Mouse (Mus musculus): ENCODE measurements around the gene Sstr1. TPM values are rescaled to one million over a fixed set of nuclear protein-coding genes. Genes with fewer than 3 reads are reported as not detected.

The Sstr1 gene
- polyA plus RNA-seq (2012; rRNA removed): 4.0 and 5.4 TPM in 2 replicates
- polyA plus RNA-seq (2014; fragmentation: Nextera tagmentation; extraction: Ambion mirVana): 1.4 and 1.5 TPM in 2 replicates

GRCm38 (mm10) chr12:58211163-58212071, at the start of gene Sstr1:
Gene Sstr1 (plus strand): TSS chr12:58211772.
- peak within 1 kb of the TSS; percentile 73 for H3K4me2 ChIP-seq (replicated peaks; ENCODE audit: low read depth, low read length, severe bottlenecking)
- peaks cover 27% of the 10 kb centered on the region for H3K27me3 ChIP-seq (ENCODE audit: control insufficient read depth, insufficient read depth, low read length)
- no peak for TF ChIP-seq POLR2A (IDR thresholded peaks at IDR 0.05; ENCODE audit: borderline replicate concordance, extremely low read depth, insufficient read depth, insufficient read length)
- no peak for ATAC-seq (ENCODE audit: low FRiP score, low read depth)
- no peak for DNase-seq (ENCODE audit: low spot score)
- peak within 1 kb of the TSS; percentile 49 for H3K4me3 ChIP-seq (replicated peaks; ENCODE audit: low read length)
- H3K4me1 ChIP-seq (ENCODE audit: control insufficient read depth, insufficient read depth, low read length): peaks cover 13% of the 10 kb centered on the region
- no peaks in the 10 kb centered on the region for H3K36me3 ChIP-seq (ENCODE audit: control insufficient read depth, insufficient read depth, low read length)
- no peaks in the 10 kb centered on the region for H3K9me3 ChIP-seq (ENCODE audit: control insufficient read depth, low read length)
- 17% methylated on average over 21 of the region's 21 CpGs for WGBS
- peak within 1 kb of the TSS; percentile 35 for H3K9ac ChIP-seq (ENCODE audit: low read depth, low read length, severe bottlenecking)
- H3K27ac ChIP-seq (replicated peaks; ENCODE audit: low read depth, low read length): no peak within 1 kb of the TSS

GRCm38 (mm10) chr12:58198810-58199209, 12.8 kb upstream of the Sstr1 start:
- no peaks in the 10 kb centered on the region for H3K27me3 ChIP-seq (ENCODE audit: control insufficient read depth, insufficient read depth, low read length)
- no peak overlapping the region for H3K9ac ChIP-seq (ENCODE audit: low read depth, low read length, severe bottlenecking)
- WGBS: 81% methylated on average over 1 of the region's 1 CpGs
- no peaks in the 10 kb centered on the region for H3K9me3 ChIP-seq (ENCODE audit: control insufficient read depth, low read length)
- no peak for TF ChIP-seq POLR2A (IDR thresholded peaks at IDR 0.05; ENCODE audit: borderline replicate concordance, extremely low read depth, insufficient read depth, insufficient read length)
- no peak for DNase-seq (ENCODE audit: low spot score)
- no peaks in the 10 kb centered on the region for H3K36me3 ChIP-seq (ENCODE audit: control insufficient read depth, insufficient read depth, low read length)
- H3K27ac ChIP-seq (replicated peaks; ENCODE audit: low read depth, low read length): no peak overlapping the region
- H3K4me1 ChIP-seq (ENCODE audit: control insufficient read depth, insufficient read depth, low read length): no peaks in the 10 kb centered on the region
- H3K4me3 ChIP-seq (replicated peaks; ENCODE audit: low read length): no peak overlapping the region
- no peak for ATAC-seq (ENCODE audit: low FRiP score, low read depth)
- H3K4me2 ChIP-seq (replicated peaks; ENCODE audit: low read depth, low read length, severe bottlenecking): no peak overlapping the region

- H3K27me3 ChIP-seq (ENCODE audit: control insufficient read depth, insufficient read depth, low read length): no peaks in the 10 kb centered on the region
- ATAC-seq (ENCODE audit: low FRiP score, low read depth) (no peak), DNase-seq (ENCODE audit: low spot score) (no peak)
- H3K36me3 ChIP-seq (ENCODE audit: control insufficient read depth, insufficient read depth, low read length): no peaks in the 10 kb centered on the region
- no peak overlapping the region for H3K4me2 ChIP-seq (replicated peaks; ENCODE audit: low read depth, low read length, severe bottlenecking)
- H3K4me1 ChIP-seq (ENCODE audit: control insufficient read depth, insufficient read depth, low read length): no peaks in the 10 kb centered on the region
- no peaks in the 10 kb centered on the region for H3K9me3 ChIP-seq (ENCODE audit: control insufficient read depth, low read length)
- no peak for TF ChIP-seq POLR2A (IDR thresholded peaks at IDR 0.05; ENCODE audit: borderline replicate concordance, extremely low read depth, insufficient read depth, insufficient read length)
- no peak overlapping the region for H3K4me3 ChIP-seq (replicated peaks; ENCODE audit: low read length)
- no peak overlapping the region for H3K9ac ChIP-seq (ENCODE audit: low read depth, low read length, severe bottlenecking)
- H3K27ac ChIP-seq (replicated peaks; ENCODE audit: low read depth, low read length): no peak overlapping the region
These were observed 10.4 kb upstream of the Sstr1 start for GRCm38 (mm10) chr12:58201190-58201589.

GRCm38 (mm10) chr12:58207956-58208355, 3.6 kb upstream of the Sstr1 start:
- no peak overlapping the region for H3K4me3 ChIP-seq (replicated peaks; ENCODE audit: low read length)
- TF ChIP-seq POLR2A (IDR thresholded peaks at IDR 0.05; ENCODE audit: borderline replicate concordance, extremely low read depth, insufficient read depth, insufficient read length): no peak
- no peak for ATAC-seq (ENCODE audit: low FRiP score, low read depth)
- H3K27me3 ChIP-seq (ENCODE audit: control insufficient read depth, insufficient read depth, low read length): peaks cover 20% of the 10 kb centered on the region
- WGBS: 66% methylated on average over 1 of the region's 1 CpGs
- H3K27ac ChIP-seq (replicated peaks; ENCODE audit: low read depth, low read length): no peak overlapping the region
- no peak for DNase-seq (ENCODE audit: low spot score)
- no peaks in the 10 kb centered on the region for H3K9me3 ChIP-seq (ENCODE audit: control insufficient read depth, low read length)
- H3K4me1 ChIP-seq (ENCODE audit: control insufficient read depth, insufficient read depth, low read length): peaks cover 6% of the 10 kb centered on the region
- H3K9ac ChIP-seq (ENCODE audit: low read depth, low read length, severe bottlenecking): no peak overlapping the region
- H3K36me3 ChIP-seq (ENCODE audit: control insufficient read depth, insufficient read depth, low read length): no peaks in the 10 kb centered on the region
- no peak overlapping the region for H3K4me2 ChIP-seq (replicated peaks; ENCODE audit: low read depth, low read length, severe bottlenecking)

- H3K9me3 ChIP-seq (ENCODE audit: control insufficient read depth, low read length): no peaks in the 10 kb centered on the region
- H3K9ac ChIP-seq (ENCODE audit: low read depth, low read length, severe bottlenecking): peak overlapping the region; percentile 35
- peaks cover 27% of the 10 kb centered on the region for H3K27me3 ChIP-seq (ENCODE audit: control insufficient read depth, insufficient read depth, low read length)
- WGBS: under 1% methylated on average over 31 of the region's 39 CpGs
- no peak for TF ChIP-seq POLR2A (IDR thresholded peaks at IDR 0.05; ENCODE audit: borderline replicate concordance, extremely low read depth, insufficient read depth, insufficient read length)
- peaks cover 13% of the 10 kb centered on the region for H3K4me1 ChIP-seq (ENCODE audit: control insufficient read depth, insufficient read depth, low read length)
- ATAC-seq (ENCODE audit: low FRiP score, low read depth) (peak; percentile 53), DNase-seq (ENCODE audit: low spot score) (no peak)
- H3K4me2 ChIP-seq (replicated peaks; ENCODE audit: low read depth, low read length, severe bottlenecking): peak overlapping the region; percentile 73
- no peak overlapping the region for H3K27ac ChIP-seq (replicated peaks; ENCODE audit: low read depth, low read length)
- H3K36me3 ChIP-seq (ENCODE audit: control insufficient read depth, insufficient read depth, low read length): no peaks in the 10 kb centered on the region
- peak overlapping the region; percentile 49 for H3K4me3 ChIP-seq (replicated peaks; ENCODE audit: low read length)
These were observed 820 bp downstream of the Sstr1 start for GRCm38 (mm10) chr12:58212261-58212923.

All from limb, embryonic 14.5 days (tissue).